Mouse (Mus musculus) WW6 (cell line): Measurements from ENCODE around the gene Slc26a8.
A peak's percentile ranks its signal among the peaks of the same experiment; 100 is the strongest.

Experiments
- DNase-seq: peaks from one replicate; pipeline ENCODE4 v3.0.0-alpha.2; 2013; ENCODE audit warnings: low read depth, low spot score

Gene Slc26a8

DNA sequence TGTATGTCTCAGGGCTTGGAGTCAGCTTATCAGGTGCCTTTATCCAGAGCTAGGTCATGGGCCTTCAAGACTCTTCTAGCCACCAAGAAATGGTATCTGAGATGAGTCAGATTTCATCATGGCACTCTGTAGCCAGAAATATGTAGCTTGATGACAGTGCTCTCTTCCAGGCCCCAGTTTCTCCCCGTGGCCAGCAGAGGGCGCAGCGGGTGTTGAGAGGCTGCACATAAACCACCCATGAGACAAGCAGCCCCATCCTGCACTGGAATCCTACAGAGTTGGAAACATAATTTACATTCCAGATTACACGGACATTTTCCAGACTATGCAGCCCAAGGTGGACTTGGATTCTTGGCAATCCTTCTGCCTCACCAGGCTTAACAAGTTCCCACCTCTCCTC lies 97.0 kb downstream of the Slc26a8 start:
- DNase-seq, result peak; percentile 54

DNA sequence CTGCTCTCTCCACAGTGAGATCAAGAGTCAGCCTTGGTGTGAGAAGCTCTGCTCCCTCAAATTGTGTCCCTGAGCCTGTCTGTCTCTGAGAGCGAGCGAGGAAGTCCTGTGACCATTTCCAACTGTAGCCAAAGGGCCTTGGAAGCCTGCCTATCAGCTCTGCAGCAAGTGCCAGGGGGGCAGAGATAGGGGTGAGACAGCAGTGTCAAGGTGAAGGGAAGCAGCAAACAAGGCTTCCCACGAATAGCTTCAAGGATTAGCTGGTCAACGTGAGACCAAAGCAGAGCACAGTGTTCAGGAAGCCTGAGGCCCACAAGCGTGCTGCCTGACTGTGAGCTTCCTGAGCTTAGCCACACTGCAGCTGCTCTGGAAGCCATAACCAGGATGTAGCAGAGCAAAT lies 98.6 kb downstream of the Slc26a8 start:
- no peak for DNase-seq

DNA sequence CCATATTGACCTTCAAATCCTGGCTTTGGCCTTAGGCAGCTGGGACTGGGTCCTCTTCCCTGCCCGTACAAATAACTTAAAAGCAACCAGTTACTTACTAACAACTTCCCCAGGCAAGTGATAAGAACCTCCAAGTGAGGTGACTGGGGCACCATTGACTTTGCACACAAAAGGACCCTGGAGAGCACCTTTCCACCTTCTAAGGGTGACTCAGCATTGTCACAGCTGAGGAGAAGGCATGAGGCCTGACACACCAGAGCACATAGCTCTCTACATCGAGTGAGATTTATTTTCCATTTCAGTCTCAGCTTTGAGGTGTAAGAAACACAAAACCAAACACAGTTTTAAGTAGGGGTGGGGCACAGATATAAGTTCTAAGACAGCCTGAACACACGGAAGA lies 99.4 kb downstream of the Slc26a8 start:
- no peak for DNase-seq

DNA sequence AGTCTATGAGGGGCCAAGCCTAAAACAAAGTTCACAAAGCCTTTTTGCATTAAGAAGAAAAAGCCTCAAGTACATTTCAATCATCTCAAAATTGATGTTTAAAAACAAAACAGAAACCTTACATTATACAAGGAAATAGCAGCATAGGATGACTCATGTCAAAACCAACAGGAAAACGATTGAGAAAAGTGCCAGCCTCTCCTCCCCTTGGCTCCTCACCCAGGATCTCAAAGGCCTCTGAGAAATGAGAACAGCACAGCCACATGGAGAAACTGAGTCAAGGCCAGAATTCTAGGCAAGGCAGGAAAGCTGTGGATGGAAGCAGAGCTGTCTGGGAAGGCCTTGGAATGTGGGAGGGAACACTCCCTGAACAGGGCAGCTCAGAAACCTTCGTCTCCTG lies 101.4 kb downstream of the Slc26a8 start:
- no peak for DNase-seq
